Mouse (Mus musculus) lung, postnatal 0 days (tissue): ENCODE measurements at regions not wholly inside any gene's neighbourhood (a gene's known extent, or its start where the extent isn't known, plus 50 kb on each side); places are given as distances from the start of the nearest gene placed in this dataset.

Experiments used
- CTCF ChIP-seq: IDR thresholded peaks from 2 replicates; pipeline ENCODE4 v1.5.1; 2016; ENCODE audit warnings: antibody characterized with exemption, mild to moderate bottlenecking
- EP300 ChIP-seq: IDR thresholded peaks from 2 replicates; pipeline ENCODE4 v1.6.1; 2016; ENCODE audit warnings: antibody characterized with exemption, mild to moderate bottlenecking, control low read depth

DNA sequence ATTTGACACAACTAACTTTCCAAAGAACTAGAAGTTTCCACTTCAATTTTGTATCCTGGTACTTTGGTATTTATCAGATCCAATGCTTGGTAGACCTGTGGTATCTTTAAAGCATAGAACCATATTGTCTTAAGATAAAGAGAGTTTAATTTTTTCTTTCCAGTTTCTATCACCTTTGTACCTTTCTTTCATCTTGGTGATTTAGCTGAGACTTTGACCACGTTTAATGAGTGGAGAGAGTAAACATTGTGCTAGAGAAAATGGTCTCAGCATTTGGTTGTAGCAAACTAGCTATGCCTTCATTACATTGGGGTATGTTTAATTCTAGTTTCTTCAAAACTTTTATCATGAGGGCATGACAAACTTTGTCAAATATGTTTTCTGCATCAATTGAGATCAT lies 197.4 kb upstream of the Tmem72 start:
- no peak for TF ChIP-seq CTCF
- no peak for TF ChIP-seq EP300
